Mouse (Mus musculus): ENCODE results near the gene Ehbp1l1. TPM values are rescaled to one million over a fixed set of nuclear protein-coding genes. Genes with fewer than 3 reads are reported as not detected.

Gene Ehbp1l1
- total RNA-seq, 1 experiment from 2014 or later = 40.9 TPM

GRCm38 (mm10) chr19:5666386-5666785 lies 59.7 kb downstream of the Ehbp1l1 start:
- DNase-seq = no peak

GRCm38 (mm10) chr19:5665465-5665864 lies 60.7 kb downstream of the Ehbp1l1 start:
- no peak for DNase-seq

DNA sequence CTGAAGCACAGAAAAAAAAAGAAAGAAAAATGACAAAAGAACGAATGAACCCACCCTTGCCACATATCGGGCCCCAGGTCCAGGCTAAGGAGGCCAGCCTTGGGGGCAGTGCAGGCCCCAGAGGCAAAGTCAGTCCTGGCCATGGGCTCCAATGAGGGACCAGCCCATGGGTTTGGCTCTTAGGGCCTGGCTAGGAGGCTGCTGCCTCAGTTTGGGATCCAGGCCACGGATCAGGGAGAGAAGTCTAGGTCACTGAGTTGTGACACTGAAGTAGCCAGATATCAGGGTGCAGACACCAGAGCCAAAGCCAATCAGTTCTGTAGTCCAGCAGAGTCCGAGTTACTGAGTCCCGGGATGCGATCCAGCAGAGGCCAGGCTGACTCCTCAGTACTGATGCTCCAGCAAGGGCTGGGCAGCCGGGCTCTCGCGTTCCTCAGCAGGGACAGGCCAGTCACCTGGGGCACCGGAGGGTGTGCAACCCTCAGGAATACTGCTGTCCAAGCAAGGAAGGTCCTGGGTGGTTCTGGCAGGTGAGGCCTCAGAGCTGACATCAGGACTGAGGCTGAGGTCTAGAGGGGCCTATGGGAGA lies 61.4 kb downstream of the Ehbp1l1 start:
- no peak for DNase-seq

- peak; percentile 95 for DNase-seq
Measured at GRCm38 (mm10) chr19:5662981-5663913, 62.9 kb downstream of the Ehbp1l1 start, which contains the start of gene Sipa1. Sipa1 (minus strand) TSS chr19:5663707.

DNA sequence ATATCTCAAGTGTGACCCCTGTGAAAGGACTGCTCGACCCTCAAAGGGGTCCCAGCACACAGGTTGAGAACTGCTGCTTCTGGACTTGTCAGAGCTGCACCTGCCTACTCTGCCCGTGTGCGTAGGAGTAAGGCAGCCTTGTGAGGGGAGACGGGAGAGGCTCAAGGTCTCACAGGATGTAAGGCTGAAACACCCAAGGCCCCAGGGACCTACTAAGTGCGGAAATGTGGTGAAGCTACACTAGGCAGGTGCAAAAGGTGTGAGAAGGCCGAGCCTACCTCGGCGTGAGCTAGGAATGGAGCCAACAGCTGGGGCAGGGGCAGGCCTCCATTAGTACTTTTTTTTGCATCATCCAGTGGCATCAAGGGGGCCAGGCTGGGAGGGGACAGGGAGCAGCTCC lies 63.8 kb downstream of the Ehbp1l1 start:
- DNase-seq = no peak

- peak; percentile 33 for DNase-seq
Measured at GRCm38 (mm10) chr19:5660942-5661751, 65.0 kb downstream of the Ehbp1l1 start.

Small RNA genes lying within 50 kb of the gene (microRNA-seq; reads per million reads assigned to microRNA genes)
- gene Mir6987 = 0 to 0.34 reads per million in 2 experiments

Other genes starting within 250 kb of the Ehbp1l1 start
- gene Mus81, start 237.9 kb downstream of the Ehbp1l1 start, total RNA-seq (2021) = 31.1 and 35.0 TPM in 2 replicates
- gene Cfl1, start 235.9 kb downstream of the Ehbp1l1 start, total RNA-seq (2021) = 625 and 632 TPM in 2 replicates
- 2.2 and 3.7 TPM in 2 replicates for gene 1700020D05Rik, start 222.5 kb downstream of the Ehbp1l1 start, total RNA-seq (2021)
- gene Snx32, start 215.8 kb downstream of the Ehbp1l1 start, total RNA-seq (2021) = 13.1 and 18.4 TPM in 2 replicates
- not detected in 2 replicates for gene Ovol1, start 165.7 kb downstream of the Ehbp1l1 start, total RNA-seq (2021)
- gene Ap5b1, start 158.3 kb downstream of the Ehbp1l1 start, total RNA-seq (2021) = 13.1 and 16.4 TPM in 2 replicates
- gene Rnaseh2c, start 124.4 kb downstream of the Ehbp1l1 start, total RNA-seq (2021) = 97.8 and 144 TPM in 2 replicates
- 74.6 and 86.3 TPM in 2 replicates for gene Kat5, start 116.1 kb downstream of the Ehbp1l1 start, total RNA-seq (2021)
- 96.3 and 101 TPM in 2 replicates for gene Rela, start 88.8 kb downstream of the Ehbp1l1 start, total RNA-seq (2021)
- gene Sipa1, start 62.6 kb downstream of the Ehbp1l1 start, total RNA-seq (2021) = 61.8 and 76.7 TPM in 2 replicates
- 43.7 and 49.7 TPM in 2 replicates for gene Map3k11, start 37.6 kb downstream of the Ehbp1l1 start, total RNA-seq (2021)
- 110 and 124 TPM in 2 replicates for gene Pcnx3, start 37.4 kb downstream of the Ehbp1l1 start, total RNA-seq (2021)
- not detected in 2 replicates for gene Kcnk7, start 21.9 kb downstream of the Ehbp1l1 start, total RNA-seq (2021)
- 44.8 and 59.4 TPM in 2 replicates for gene Fam89b, start 3.3 kb upstream of the Ehbp1l1 start, total RNA-seq (2021)
- gene Ltbp3, start 14.6 kb upstream of the Ehbp1l1 start, total RNA-seq (2021) = 275 and 334 TPM in 2 replicates
- 104 and 120 TPM in 2 replicates for gene Scyl1, start 45.1 kb upstream of the Ehbp1l1 start, total RNA-seq (2021)
- 40.4 and 63.3 TPM in 2 replicates for gene Frmd8, start 149.0 kb upstream of the Ehbp1l1 start, total RNA-seq (2021)
- 39.1 and 39.7 TPM in 2 replicates for gene Slc25a45, start 151.5 kb upstream of the Ehbp1l1 start, total RNA-seq (2021)
- gene Tigd3, start 167.8 kb upstream of the Ehbp1l1 start, total RNA-seq (2021) = 1.3 and 2.0 TPM in 2 replicates
- 88.9 and 103 TPM in 2 replicates for gene Dpf2, start 186.7 kb upstream of the Ehbp1l1 start, total RNA-seq (2021)
- 6.2 and 8.5 TPM in 2 replicates for gene Cdc42ep2, start 198.5 kb upstream of the Ehbp1l1 start, total RNA-seq (2021)
- gene Pola2, start 237.9 kb upstream of the Ehbp1l1 start, total RNA-seq (2021) = 28.4 and 29.6 TPM in 2 replicates

Measured in adrenal gland, postnatal 25 days (tissue).